Mouse (Mus musculus): Measurements from ENCODE around the gene Slc6a3.

Slc6a3 gene

DNA sequence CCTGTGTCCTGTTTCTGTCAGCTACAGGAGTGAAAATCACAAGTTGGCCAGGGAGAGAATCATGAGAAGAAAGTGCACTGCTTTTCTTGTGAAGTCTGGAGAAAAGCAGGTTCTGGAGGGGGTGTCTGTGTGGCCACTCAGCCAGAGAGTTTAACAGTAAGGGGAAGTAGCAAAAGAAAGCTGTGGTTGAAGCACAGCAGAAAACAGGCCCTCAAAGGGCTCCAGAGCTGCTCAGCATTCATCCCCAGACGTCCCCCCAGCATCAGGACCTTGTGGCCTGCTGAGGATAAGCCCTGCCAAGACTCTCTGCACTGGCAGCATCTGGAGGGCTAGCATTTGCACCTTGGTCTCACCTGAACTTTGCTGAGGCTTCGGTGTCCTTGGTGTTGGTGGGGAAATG, 56.0 kb downstream of the Slc6a3 start:
- DNase-seq: no peak

- DNase-seq: no peak
Observed at GRCm38 (mm10) chr13:73596276-73596675, 59.7 kb downstream of the Slc6a3 start.

DNA sequence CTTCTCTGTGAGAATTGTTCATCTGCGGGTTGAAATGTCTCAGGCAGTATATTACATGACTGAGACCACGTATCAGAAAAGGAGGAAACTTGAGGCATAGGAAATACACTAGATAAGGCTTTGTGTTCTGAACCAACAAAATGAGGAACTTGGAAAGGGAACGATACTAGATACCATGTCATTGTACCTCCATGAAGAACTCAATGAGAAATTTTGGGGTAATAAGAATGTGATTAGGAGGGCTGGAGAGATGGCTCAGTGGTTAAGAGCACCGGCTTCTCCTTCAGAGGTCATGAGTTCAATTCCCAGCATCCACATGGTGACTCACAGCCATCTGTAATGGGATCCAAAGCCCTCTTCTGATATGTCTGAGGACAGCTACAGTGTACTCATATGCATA, 63.7 kb downstream of the Slc6a3 start:
- no peak for DNase-seq

DNA sequence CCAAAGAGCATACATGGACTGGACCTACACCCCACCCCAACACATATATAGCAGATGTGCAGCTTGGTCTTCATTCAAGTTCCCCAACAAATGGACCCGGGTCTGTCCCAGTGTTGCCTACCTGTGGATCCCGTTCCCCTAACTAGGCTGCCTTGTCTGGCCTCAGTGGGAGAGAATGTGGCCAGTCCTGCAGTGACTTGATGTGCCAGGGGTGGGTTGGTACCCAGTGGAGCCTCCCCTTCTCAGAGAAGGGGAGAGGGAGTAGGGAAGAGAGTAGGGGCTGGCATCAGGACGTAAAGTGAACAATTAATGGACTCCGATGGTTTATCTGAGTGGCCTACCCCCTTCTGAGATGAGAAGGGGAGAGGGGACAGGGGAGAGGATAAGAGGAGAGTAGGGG, 66.5 kb downstream of the Slc6a3 start:
- peak; percentile 11 to 13 for DNase-seq

DNA sequence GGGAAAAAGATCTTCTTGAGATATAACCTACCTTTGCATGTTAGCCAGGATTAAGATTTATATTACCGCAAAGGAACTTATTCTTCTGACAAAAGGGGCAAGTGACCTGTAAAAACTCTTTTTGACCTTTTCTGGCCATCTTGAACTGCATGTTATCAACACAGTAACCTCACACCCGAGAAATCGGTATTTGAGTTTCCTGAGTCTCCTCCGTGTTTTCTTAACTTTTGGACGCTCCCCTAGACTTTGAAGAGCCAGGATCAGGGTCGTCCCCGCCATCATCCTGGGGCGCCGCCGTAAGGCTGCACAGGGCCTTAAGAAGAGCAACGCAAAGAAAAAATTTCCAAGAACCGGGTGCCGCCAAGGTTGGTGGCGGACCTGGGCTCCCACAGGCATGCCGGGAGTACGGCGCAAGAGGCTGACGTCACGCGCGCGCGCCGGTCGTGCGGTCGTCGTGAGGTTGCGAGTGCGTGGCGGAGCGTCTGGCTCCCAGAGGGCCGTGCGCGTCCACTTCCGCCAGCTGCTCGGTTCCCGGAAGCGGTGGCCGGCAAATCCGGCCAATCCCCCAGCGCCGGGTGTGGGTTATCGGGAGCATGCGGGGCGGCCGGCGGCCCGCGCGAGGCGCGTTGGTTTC, 67.1 kb downstream of the Slc6a3 start, which contains the start of gene Clptm1l:
Gene Clptm1l (plus strand): TSS at position 485 of the 634 bp plus-strand sequence.
- DNase-seq: peak; percentile 97 to 99

GRCm38 (mm10) chr13:73604156-73604957, 67.8 kb downstream of the Slc6a3 start:
- DNase-seq: no peak

- no peak for DNase-seq
Observed at GRCm38 (mm10) chr13:73618406-73618805, 81.9 kb downstream of the Slc6a3 start.

DNA sequence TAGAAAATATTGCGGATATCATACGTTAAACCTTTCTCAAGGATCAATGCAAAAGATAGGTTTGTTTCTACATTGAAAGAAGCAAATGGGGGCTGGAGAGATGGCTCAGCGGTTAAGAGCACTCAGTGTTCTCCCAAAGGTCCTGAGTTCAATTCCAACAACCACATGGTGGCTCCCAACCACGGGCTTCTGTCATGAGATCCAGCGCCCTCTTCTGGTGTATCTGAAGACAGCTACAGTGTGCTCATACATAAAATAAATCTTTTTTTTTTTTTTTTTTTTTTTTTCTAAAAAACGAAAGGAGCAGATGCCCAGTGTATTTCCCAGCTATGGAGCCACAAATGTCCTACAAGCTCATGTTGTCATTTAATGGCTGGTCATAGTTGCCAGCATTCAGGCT, 84.1 kb downstream of the Slc6a3 start:
- DNase-seq: no peak

DNA sequence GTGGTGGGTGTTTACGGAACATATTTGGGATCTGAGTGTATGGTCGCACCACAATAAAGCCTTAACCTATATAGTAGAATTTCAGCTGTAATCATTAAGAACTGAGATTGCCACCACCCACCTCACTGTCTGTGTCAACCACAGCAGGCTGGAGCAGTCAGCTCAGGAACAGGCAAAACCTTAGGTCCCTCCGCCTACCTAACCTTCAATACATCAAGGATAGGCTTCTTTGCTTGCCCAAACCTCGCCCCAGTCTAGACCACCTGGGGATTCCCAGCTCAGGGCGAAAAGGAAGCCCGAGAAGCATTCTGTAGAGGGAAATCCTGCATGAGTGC, 89.8 kb downstream of the Slc6a3 start:
- peak; percentile 60 to 67 for DNase-seq

- DNase-seq: peak; percentile 20 to 36
Observed at GRCm38 (mm10) chr13:73626745-73627549, 90.4 kb downstream of the Slc6a3 start, which contains the start of gene Tert. Gene Tert, plus strand, starts transcription at chr13:73626911.
